ENCODE assay signal across 8 mouse cellular contexts in genomic region chr1:134560801-134561769, GRCm38 (mm10). TPM values are rescaled to one million over a fixed set of nuclear protein-coding genes. Genes with fewer than 3 reads are reported as not detected.
DNase-seq lines count a peak whose midpoint lies in the region; ATAC-seq and TF ChIP-seq lines count a peak whose summit lies in the region.

No protein-coding gene starts in this region.

- H3K4me1 ChIP-seq in bone marrow macrophage, adult 2 months (ENCODE audit: control insufficient read depth, insufficient read depth, low read length) = peaks cover 7% of the 10 kb centered on the region; the same call in 1 of the 2 replicates
- peaks cover 39% of the 10 kb centered on the region for H3K4me1 ChIP-seq in forebrain, embryonic 15.5 days
- peaks cover 45% of the 10 kb centered on the region for H3K4me1 ChIP-seq in hindbrain, embryonic 13.5 days (replicated peaks)

- DNase-seq in MN1 (ENCODE audit: low spot score) = peak; percentile 48
- DNase-seq in left cerebral cortex, adult 2 months (ENCODE audit: extremely low spot score in 1 of 2, low spot score in 2 of 2) = peak; percentile 46 to 50
- peak; percentile 55 for DNase-seq in mesoderm, embryonic 11.5 days (ENCODE audit: low read depth, low spot score)
- peak; percentile 17 for DNase-seq in spleen, adult 12 weeks (ENCODE audit: low spot score)
- DNase-seq in c-Kit-positive CD71-positive TER-119-positive erythroid progenitor cells, embryonic 14.5 days (ENCODE audit: low spot score) = no peak

- H3K27me3 ChIP-seq in forebrain, embryonic 15.5 days = no peaks in the 10 kb centered on the region
- H3K27me3 ChIP-seq in hindbrain, embryonic 13.5 days = no peaks in the 10 kb centered on the region

- no peaks in the 10 kb centered on the region for H3K36me3 ChIP-seq in forebrain, embryonic 15.5 days
- no peaks in the 10 kb centered on the region for H3K36me3 ChIP-seq in hindbrain, embryonic 13.5 days

- TF ChIP-seq CTCF in bone marrow macrophage, adult 2 months (IDR thresholded peaks at IDR 0.05; ENCODE audit: low read depth, low read length) = no peak
- TF ChIP-seq CTCF in left cerebral cortex, adult 2 months (IDR thresholded peaks at IDR 0.05) = no peak

- H3K9ac ChIP-seq in forebrain, embryonic 15.5 days (replicated peaks) = peak overlapping the region; percentile 95
- peak overlapping the region; percentile 100 for H3K9ac ChIP-seq in hindbrain, embryonic 13.5 days

- H3K4me3 ChIP-seq in bone marrow macrophage, adult 2 months (ENCODE audit: insufficient read depth, low read length) = peak overlapping the region; percentile 74
- H3K4me3 ChIP-seq in forebrain, embryonic 15.5 days = peak overlapping the region; percentile 90
- peak overlapping the region; percentile 100 for H3K4me3 ChIP-seq in hindbrain, embryonic 13.5 days
- H3K4me3 ChIP-seq in left cerebral cortex, adult 2 months = peak overlapping the region; percentile 98

- under 1% methylated on average over 63 of the region's 76 CpGs for WGBS in forebrain, embryonic 15.5 days
- under 1% methylated on average over 33 of the region's 76 CpGs for WGBS in hindbrain, embryonic 13.5 days

- no peaks in the 10 kb centered on the region for H3K9me3 ChIP-seq in forebrain, embryonic 15.5 days
- no peaks in the 10 kb centered on the region for H3K9me3 ChIP-seq in hindbrain, embryonic 13.5 days

- no peak overlapping the region for H3K27ac ChIP-seq in bone marrow macrophage, adult 2 months (ENCODE audit: insufficient read depth, low read depth, low read length)
- H3K27ac ChIP-seq in forebrain, embryonic 15.5 days (replicated peaks) = peak overlapping the region; percentile 95
- H3K27ac ChIP-seq in hindbrain, embryonic 13.5 days = peak overlapping the region; percentile 97
- peak overlapping the region; percentile 91 for H3K27ac ChIP-seq in left cerebral cortex, adult 2 months

- ATAC-seq in forebrain, embryonic 15.5 days (replicated peaks) = peak; percentile 24
- peak; percentile 33 for ATAC-seq in hindbrain, embryonic 13.5 days (ENCODE audit: low FRiP score)

- no peak for TF ChIP-seq POLR2A in bone marrow macrophage, adult 2 months (IDR thresholded peaks at IDR 0.05; ENCODE audit: borderline replicate concordance, low read depth, low read length)

- peak overlapping the region; percentile 52 for H3K4me2 ChIP-seq in forebrain, embryonic 15.5 days (replicated peaks)
- peak overlapping the region; percentile 78 for H3K4me2 ChIP-seq in hindbrain, embryonic 13.5 days

- intact Hi-C loops in left cerebral cortex, adult 2 months (cut with DNase I) = loop anchor here (2.0 kb wide), 1 partner anchor 66 kb away; the partner anchor contains the start of gene Rabif

RNA-seq across cellular contexts. Expression of gene Kdm5b, which starts 1.1 kb away (rescaled TPM):
- 11.0 and 12.9 TPM in 2 replicates for polyA plus RNA-seq in bone marrow macrophage, adult 2 months (2012; ENCODE audit: insufficient read depth, insufficient read length, missing spikeins)
- 104 and 107 TPM in 2 replicates for polyA plus RNA-seq in forebrain, embryonic 15.5 days (2015; fragmentation: Nextera tagmentation; extraction: Ambion mirVana)
- 99.4 and 103 TPM in 2 replicates for polyA plus RNA-seq in hindbrain, embryonic 13.5 days (2015; fragmentation: Nextera tagmentation; extraction: Ambion mirVana)
- total RNA-seq in left cerebral cortex, adult 2 months (2021) = 10 to 100 TPM; 70.5 to 71.0 TPM

RNA-seq across cellular contexts. Expression of gene Mgat4e, which starts 11.6 kb away (rescaled TPM):
- polyA plus RNA-seq in bone marrow macrophage, adult 2 months (2012; ENCODE audit: insufficient read depth, insufficient read length, missing spikeins) = not detected in 2 replicates
- polyA plus RNA-seq in forebrain, embryonic 15.5 days (2015; fragmentation: Nextera tagmentation; extraction: Ambion mirVana) = not detected in 2 replicates
- polyA plus RNA-seq in hindbrain, embryonic 13.5 days (2015; fragmentation: Nextera tagmentation; extraction: Ambion mirVana) = not detected in 2 replicates
- not detected for total RNA-seq in left cerebral cortex, adult 2 months (2021)
